Mouse (Mus musculus): ENCODE measurements at regions not wholly inside any gene's neighbourhood (a gene's known extent, or its start where the extent isn't known, plus 50 kb on each side); places are given as distances from the start of the nearest gene placed in this dataset.

DNA sequence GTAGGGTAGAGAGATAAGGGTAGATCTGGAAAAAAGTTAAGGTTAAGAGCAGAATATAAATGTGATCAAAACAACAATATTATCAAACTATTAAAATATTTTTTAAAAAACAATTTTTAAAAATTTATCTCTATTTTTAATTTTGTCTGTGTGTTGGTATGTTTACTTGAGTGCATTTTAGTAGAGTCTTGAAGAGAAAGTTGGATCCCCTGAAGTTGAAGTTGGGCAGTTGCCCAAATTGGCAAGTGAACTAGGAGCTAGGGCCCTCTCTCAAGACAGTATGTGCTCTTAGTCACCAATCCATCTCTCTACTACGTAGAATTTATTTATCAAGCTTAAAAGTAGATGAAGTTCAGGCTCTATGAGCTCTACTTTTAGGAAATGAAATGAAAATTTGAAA, 59.9 kb downstream of the Adamts1 start:
- no peak for DNase-seq

DNA sequence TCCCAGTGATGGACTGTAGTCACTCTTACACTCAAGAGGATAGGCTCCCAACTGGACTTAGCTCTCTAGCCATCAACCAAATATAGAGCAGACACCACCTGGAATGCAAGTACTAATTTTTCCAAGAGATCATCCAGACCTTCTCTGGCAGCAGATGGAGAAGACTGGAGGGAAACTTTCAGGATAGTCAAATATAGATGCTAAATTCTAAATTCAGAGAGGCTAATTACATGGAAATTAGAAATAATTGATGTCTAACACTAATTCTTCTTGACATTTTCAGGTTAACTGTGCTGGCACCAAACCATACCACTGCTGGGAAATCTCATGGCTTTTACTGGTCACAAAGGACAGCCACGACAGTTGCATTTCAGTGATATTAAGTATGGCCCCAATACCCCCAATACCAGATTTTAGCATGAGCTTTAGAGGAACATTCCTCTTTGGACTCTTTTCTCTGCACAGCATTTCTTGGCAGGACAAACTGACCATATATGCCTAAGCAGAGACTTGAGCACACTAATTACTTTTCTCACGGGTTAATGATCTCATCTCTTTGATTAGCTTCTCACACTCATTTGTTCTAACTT, 64.2 kb downstream of the Adamts1 start:
- DNase-seq = no peak

DNA sequence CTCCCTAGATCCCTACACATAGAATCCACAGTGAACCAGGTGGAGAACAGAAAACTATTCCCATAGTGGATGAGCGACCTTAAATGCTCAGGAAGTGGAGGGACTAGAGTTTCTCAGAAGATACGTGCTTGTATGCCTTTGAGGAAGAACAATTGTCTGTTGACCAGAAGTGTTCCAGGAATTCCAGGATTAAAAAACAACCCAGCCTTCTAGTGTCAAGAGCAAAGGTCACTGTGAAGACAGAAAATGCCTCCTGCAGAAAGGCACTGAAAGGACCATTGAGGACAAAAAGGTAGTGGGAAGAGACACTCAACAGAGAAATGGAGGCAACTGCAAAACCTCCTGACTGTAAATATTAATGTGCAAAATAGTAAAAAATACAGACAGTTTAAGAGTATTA, 74.9 kb downstream of the Adamts1 start:
- DNase-seq = no peak

DNA sequence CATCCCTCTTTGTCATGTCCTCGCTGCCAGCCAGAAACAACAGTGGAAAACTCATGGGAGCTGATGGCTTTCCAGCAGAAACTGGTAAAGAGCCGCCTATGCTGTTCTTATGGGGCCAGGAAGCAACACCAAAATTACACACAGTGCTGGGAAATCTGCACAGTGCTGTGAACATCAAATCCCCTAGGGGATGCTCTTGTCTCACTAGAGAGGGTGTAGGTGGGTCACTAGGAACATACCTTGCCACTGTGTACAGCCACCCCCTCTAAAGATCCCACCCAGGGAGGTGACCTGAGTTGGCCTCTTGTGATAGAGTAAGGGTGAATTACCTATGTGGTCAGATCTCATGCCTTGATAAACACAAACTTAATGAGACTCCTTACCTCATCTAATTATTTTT, 80.9 kb downstream of the Adamts1 start:
- peak; percentile 85 for DNase-seq

DNA sequence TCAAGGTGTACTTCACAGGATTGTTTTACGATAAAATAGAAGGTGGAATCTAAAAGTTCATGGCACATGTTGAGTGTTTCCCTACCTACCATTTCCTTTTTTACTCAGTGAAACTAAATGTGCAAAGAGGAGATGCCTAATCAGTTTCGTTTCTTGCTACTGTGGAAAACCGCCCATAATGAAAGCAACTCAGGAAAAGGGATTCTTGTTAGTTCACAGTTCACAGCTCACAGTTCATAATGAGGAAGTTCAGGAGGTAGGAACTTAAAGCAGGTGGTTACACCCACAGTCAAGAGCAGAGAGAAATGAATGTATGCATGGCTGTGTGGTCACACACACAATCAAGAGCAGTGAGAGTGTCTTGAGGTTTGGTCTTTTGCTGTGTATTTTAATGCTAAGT, 90.6 kb downstream of the Adamts1 start:
- no peak for DNase-seq

DNA sequence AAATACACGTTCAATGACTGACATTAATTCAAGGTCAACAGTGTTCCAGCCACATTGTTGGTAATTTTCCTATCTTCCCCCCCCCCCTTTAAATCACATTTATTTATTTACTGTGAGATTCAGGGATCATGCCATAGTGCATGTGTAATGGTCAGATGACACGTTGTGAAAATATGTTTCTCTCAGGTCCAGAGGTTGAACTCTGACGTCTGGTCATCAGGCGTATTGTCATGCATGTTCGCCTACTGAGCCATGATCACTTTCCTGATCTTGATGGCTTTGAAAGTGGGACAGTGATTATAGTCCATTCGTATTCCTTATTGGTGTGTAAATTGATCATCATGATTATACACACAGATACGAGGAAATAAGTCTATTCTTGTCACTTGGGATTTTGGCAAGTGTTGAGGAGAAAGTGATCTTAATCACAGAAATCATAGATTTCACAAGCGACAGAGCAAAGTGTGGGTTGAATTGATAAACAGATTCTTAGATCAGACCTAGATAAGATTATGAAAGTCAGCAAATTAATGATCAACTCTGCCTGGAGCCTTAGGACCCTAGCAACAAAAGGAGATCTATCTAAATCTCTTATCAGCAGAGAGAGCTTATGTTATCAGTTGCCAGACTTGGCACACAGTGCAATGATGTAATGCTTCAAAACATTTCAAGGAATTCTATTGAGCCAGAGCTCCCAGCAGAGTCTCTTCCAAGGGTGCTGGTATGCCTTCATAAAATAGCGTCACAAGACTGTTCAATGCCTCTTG, 98.5 kb downstream of the Adamts1 start:
- no peak for DNase-seq

DNA sequence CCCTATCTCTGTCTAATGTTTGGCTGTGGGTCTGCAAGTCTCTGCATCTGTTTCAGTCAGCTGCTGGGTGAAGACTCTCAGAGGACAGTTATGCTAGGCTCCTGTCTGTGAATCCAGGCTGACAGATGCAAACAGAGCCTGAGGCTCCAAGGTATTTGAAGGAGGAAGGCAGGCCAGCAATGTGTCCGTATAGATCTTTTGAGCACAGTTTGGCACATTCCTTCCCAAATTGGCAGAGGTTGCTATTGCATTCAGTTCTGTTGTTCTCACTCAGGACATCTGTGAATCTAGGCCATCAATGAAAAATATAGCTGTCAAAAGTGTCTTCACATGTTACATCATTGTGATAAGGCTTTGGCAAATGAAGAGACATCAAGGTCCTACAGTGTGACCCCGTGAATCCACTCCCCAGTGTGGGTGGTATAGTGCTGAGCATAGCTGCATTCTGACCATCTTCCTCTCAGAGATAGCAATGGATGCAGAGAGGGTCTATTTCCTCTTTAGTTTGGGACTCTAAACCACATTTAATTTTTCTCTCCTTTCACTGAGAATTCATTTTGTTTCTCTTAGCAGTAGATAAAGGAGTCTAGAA, 99.9 kb downstream of the Adamts1 start:
- DNase-seq = no peak

DNA sequence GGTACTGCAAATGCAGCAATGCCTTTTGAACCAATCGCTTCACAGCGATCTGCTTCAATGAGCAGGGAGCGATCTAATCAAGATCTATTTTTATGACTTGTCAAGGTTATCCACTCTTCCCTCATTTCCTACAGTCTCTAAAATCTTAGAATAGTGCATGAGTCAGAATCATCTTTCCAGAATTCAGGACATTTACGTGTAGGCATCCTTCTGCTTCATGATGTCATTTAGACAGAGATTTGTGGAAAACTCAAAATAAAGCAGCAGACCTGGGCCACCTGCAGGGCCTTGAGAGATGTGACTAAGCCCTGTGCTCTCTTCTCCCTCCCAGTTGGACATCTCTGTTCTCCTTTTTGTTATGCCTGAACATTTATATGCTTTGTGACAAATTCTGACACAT, 103.6 kb downstream of the Adamts1 start:
- no peak for DNase-seq

DNA sequence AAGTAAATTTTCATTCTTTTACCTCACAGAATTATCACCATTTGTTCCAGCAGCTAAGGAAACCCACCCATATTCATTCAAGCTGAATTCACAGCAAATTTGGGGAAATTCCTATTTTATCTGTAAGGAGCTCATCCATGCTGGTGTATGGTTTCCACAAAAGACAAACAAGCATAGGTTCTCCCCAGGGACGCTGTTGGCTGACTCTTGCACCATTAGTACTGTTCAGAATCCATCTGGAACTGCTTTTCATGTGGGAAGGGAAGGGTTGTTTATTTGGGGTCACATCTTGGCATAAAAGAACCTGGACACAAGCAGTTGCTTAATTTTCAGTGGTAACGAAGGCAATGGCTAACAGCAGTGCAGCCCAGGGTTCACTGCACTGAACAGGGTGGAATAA, 120.2 kb downstream of the Adamts1 start:
- DNase-seq = no peak

DNA sequence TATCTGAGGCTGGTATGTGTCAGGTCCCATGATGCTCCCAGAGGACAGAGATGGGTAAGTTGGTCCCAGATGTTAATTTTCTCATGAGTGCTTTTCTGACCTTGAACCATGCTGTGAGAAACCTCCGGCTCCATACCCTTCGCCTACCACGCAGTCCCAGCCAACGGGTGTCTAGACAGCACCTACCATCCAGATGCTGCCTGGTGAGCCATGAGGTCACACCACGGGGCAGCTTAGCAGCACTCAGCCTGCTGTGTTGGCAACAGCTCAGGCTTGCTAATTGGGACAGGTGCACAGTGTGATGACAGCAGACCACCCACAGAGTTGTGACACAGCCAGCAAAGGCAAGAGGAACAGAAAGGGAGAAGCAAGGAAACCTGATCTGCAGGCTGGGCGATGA, 122.6 kb downstream of the Adamts1 start:
- DNase-seq = no peak

DNA sequence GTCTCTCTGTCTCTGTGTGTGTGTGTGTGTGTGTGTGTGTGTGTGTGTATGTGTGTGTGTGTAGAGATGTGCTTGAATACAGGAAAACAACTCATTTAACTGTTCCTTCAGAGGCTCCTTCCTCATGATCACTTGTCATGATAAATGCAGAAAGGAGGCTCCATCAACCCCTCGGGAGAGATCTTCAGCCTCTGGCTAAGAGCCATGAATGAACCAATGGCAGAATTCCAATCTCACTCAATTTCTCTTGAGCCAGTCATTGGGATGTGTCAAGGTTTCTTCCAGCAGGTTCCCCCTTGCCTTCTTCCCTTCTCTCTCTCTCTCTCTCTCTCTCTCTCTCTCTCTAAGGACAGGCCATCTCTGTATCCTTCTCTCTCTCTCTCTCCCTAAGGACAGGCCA, 124.1 kb downstream of the Adamts1 start:
- DNase-seq = no peak

DNA sequence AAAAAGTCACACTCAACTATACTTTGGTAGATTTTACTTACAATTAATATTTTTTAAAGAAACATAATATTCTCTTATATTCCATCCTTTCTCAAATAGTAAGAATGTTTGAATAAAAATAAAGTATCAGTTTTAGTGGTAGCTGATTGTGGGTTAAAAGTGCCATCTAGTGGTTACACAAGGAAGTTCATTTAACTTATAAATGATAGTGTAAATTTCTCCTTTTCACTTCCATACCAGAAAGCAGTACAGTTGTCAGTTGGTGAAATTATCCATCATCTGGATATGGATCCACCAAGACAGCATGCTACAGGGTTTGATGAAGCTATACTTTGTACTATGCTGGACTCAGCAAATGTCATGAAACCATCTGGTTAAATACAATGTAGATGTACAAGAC, 124.7 kb downstream of the Adamts1 start:
- DNase-seq = no peak

DNA sequence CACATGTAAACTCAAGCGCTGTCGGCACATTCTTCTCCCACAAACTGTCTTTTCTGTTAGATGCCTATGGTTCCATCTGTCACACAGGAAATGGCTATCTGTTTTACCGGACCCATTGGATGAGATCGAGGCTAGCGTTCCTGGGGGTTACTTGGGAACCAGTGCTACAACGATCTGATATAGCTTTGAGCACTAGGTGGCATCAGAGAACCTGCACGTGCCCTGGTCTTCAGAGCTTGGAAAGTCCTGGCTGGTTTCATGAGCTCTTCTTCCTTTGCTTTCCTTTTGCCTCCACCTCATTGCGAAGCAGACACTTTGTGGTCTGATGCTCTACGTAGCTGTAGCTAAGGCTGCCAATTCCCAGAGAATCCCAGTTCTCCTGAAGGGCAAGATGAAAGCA, 123.8 kb upstream of the Cyyr1 start:
- peak; percentile 89 for DNase-seq

DNA sequence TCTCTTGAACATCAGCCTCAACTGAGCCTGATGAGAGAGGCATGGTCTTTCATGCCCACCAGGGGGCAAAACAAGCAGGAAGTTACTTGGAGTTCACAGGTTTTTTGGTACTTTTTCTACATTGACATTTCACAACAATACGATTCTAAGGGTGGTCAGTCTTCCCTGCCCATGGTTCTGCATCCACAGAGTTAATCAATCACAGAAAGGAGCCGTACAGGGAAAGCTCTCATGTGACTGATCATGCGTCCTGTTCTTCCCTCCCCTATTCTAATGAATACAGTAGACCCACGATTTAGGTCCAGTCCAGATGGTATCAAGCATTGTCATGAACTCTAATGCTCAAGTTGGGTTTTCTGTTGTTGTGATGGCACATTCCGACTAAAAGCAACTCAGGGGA, 115.6 kb upstream of the Cyyr1 start:
- no peak for DNase-seq

DNA sequence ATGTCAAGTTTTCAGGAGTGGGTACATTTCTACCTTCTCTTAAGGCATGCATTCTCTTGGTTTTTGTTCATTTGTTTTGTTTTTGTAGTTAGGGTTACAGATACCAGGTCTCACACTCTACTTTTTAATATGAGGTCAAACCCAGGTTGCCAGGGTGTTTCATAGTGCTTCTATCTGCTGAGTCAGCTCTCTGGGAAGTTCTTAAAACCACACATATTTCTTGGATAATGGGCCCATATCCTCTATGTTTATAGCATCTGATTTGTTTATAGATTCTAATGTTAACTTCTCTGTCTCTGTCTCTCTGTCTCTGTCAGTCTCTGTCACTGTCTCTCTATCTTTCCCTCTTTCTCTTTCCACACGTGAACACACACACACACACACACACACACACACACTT, 114.6 kb upstream of the Cyyr1 start:
- DNase-seq = no peak

DNA sequence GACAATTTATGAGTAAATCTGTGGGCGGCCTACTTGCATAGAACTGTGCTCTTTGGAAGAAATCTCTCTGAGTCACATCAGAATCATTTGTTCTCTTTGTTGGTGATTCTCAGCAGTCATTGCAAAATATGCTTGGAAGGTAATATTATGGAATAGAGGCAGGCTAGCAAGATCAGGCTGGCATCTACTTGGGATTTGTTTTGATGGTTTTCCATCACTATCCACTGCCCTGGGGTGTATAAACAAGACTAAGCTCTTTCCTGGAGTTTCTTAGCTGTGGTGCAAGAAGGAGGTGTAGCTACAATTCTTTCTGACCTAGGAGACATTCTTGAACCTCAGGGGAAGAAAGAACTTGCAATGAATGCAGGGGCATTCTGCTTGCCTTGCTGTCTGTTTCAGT, 96.3 kb upstream of the Cyyr1 start:
- no peak for DNase-seq

DNA sequence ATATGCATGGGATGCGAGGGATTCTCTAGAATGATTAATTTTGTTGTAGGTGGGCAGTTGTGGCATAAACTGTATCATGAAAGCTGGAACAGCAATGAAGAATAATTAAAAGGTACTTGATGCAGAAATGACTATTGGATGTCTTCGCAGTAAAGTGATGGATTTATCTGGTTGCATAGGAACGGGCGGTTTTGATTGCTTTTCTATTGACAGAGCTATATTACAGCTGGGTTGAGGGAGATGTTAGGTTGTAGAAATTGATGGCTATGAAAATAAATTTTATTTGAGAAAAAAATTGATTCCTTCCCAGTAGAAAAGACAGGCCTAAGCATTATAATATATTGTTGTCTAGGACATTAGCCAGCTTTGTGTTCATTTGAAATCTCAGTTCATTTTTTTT, 87.8 kb upstream of the Cyyr1 start:
- no peak for DNase-seq

DNA sequence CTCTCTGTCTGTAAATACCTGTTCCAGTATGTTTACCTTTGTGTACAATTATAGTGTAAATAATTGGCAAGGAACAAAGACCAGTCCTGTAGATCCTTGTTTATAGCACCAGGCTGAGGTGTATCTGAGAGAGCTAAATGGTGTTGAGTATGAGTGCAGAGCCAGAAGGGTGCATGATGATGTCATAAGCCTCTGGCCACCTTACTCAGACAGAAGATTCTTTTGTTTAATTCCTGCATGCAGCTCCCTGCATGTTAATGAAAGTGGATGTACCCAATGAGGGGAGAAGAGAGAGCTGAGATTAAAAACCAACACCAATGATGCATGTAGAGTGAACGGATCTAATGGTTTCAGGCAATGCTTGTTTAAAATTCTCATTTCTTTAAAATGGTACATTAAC, 83.9 kb upstream of the Cyyr1 start:
- no peak for DNase-seq

DNA sequence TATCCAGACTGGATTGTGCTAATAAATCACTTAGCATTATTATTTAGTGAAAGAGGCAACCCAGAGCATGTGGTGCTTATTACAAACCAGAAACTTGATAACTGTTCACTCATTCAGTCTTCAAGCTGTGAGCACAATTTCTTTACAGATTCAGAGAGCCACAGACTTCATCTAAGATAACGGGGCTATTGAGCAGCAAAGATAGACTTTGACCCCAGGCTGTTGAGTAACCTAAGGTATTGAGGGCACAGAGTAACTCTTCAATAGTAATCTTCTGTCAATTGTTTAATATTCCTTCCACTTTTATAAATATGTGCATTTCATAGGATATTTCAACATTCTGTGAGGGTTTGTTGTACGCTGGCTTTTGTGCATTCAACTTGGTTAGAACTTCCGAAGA, 76.5 kb upstream of the Cyyr1 start:
- DNase-seq = no peak

DNA sequence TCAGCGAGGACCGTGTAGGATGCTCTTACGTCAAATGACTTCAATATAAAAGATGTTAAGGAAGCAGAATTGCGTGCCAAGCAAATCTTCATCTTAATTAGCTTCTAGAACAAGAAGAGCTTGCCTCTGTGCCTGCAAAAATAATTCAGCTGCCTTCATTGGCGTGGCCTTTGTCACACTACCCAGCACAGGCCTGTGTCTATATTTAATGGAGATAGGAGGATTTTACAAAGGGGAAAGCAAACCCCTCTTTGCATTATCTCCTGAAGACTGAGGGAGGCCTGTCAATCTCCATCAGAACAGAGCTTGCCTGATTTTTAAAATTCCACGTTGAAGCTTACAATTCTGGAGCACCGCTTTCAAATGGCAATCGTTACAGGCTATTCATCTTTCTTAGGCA, 71.3 kb upstream of the Cyyr1 start:
- DNase-seq = no peak

DNA sequence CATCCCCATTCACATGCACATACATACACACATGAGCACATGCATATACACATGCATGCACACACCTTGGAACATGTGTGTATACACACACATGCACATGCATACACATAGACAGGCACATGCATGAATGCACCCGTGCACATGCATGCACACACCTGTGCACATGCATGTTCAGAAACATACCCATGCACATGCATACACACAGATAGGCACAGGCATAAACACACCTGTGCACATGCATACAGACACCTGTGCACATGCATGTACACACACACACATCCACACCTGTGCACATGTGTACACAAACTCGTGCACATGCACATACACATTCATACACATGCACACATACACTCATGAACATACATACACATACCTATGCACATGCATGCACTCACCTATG, 50.9 kb upstream of the Cyyr1 start:
- peak; percentile 60 for DNase-seq
